Mouse (Mus musculus): ENCODE data around the gene Flot2.

DNA sequence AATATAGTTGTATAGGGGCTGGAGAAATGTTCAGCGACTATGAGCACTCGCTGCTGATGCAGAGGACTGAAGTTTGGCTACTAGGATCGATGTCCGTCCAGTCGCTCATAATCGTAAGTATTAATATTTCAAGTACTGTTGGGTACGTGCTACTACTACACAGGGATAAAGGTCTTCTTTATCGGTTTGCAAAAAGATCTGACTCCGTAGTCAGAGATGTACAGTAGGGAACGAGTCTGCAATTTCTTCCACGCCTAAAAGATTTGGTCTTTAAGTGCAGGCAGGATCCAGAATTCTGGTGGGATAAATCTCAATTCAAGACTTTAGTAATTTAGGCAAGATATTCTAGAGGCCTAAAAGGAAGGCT is 56.4 kb downstream of the Flot2 start:
- TF ChIP-seq CTCF (IDR thresholded peaks at IDR 0.05; ENCODE audit: low read depth) (no peak), EP300 (IDR thresholded peaks at IDR 0.05; ENCODE audit: low read depth) (no peak)

All from liver, postnatal 0 days (tissue).